Mouse (Mus musculus) induced T-regulatory cell, adult 2 months (primary cell): Measurements from ENCODE around the gene Ly6g5b.

Source experiments
- DNase-seq: peaks from one replicate; pipeline ENCODE4 v3.0.0-alpha.2; 2012; ENCODE audit warnings: low read depth

The Ly6g5b gene

GRCm38 (mm10) chr17:35105740-35106389 is 9.4 kb downstream of the Ly6g5b start:
- peak; percentile 55 for DNase-seq

DNA sequence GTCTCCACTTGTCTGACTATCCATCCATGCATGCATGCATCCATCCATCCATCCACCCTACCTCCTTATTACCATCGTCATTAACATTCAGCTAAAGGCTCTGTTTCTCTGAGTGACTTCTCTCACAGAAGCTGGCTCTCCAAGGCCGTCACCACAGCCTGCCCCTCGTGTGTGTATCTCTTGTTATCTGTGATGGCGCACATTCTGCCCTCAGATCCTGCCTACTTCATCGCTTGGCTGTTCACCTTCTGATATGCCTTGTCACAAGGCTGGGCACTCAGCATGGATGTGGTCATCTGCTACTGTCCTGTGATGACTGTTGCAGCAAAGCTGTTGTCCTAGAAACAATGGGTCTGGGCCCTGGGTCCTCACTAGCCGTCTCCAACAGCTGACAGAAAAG is 10.5 kb downstream of the Ly6g5b start:
- no peak for DNase-seq

GRCm38 (mm10) chr17:35104079-35104478 is 11.1 kb downstream of the Ly6g5b start:
- no peak for DNase-seq

- no peak for DNase-seq
Observed at GRCm38 (mm10) chr17:35103221-35103690, 12.0 kb downstream of the Ly6g5b start.

DNA sequence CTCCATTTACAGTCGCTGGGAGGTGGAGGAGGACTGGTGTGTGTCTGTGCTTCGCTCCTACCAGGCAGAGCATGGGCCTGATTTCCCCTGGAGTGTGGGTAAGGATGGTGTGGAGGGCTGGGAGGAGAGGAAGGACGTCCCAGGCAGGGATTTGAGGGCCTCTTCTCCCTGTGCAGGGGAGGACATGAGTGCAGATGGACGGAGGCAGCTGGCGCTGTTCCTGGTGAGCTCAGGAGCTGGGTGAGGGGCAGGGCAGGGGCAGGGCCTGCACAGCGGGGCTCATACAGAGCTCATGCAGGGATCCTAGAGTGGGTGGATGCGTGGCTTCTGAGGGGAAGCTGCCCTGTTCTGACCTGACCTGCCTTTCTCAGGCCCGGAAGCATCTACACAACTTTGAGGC is 12.9 kb downstream of the Ly6g5b start:
- DNase-seq, result no peak

GRCm38 (mm10) chr17:35101161-35101560 is 14.1 kb downstream of the Ly6g5b start:
- no peak for DNase-seq

- no peak for DNase-seq
Observed at GRCm38 (mm10) chr17:35100196-35100765, 14.9 kb downstream of the Ly6g5b start.

DNA sequence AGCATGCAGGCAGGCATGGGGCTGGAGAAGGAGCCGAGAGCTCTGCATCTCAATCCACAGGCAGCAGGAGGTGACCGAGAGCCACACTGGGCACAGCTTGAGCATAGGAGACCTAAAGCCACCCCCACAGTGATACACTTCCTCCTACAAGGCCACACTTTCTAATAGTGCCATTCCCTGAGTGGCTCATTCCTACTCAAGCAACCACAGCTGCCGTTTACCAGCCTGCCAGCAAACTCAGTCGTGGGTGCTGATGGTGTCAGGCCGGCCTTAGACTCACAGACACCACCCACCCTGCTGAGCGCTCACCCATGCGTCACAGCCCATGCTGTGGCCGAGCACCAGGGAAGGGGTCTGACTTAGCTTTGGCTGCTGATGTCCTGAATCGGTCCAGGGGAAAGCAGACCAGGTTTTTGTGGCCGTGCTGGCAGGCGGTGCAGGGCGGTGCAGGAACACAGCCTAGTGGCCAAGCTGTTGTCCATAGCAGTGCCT is 18.0 kb downstream of the Ly6g5b start:
- DNase-seq, result no peak

GRCm38 (mm10) chr17:35096597-35096996 is 18.6 kb downstream of the Ly6g5b start:
- no peak for DNase-seq

- DNase-seq, result no peak
Observed at GRCm38 (mm10) chr17:35094475-35095365, 20.5 kb downstream of the Ly6g5b start.

GRCm38 (mm10) chr17:35092403-35093198 is 22.6 kb downstream of the Ly6g5b start:
- DNase-seq, result no peak

DNA sequence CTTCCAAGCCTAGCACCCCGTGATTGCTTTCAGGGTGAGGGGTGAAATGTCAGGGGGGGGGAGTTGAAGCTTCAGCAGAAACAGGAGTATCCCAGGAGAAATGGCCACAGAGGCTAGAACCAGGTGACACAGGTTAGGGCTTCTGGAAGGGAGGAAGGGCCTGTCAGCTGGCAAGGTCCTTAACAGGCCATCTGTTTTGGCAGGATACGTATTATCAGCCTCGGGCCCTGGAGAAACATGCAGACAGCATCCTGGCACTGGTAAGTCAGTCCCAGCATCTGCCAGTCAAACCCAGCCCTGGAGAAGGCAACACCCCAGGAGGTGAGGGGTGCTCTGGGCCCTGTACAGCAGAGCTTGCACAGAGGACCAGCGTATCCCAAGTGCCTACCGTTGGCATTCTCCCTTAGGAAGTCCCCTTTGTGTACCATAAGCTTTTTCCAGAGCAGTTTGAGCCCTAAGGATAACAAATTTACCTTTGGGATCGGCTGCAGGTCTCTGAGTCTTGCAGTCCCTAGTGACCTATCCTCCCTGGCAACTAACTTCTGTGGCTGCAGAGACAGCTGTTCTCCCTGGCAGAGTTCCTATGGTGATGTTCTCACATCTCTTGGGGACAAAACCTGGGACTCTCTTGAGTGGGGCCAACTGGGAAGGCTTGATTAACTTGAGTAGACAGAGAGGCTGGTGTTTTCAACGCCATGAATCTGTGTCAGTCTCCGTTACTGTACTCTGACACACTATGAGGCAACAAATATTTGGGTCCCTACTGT is 24.9 kb downstream of the Ly6g5b start:
- DNase-seq, result no peak

GRCm38 (mm10) chr17:35088825-35089644 is 26.2 kb downstream of the Ly6g5b start, which contains the start of gene Abhd16a:
Gene Abhd16a (plus strand): TSS chr17:35089263.
- peak; percentile 96 for DNase-seq

GRCm38 (mm10) chr17:35088151-35088550 is 27.1 kb downstream of the Ly6g5b start:
- DNase-seq, result peak; percentile 47

GRCm38 (mm10) chr17:35085208-35085865 is 29.9 kb downstream of the Ly6g5b start, which contains the start of gene Ly6g6f:
Gene Ly6g6f (minus strand): TSS chr17:35085610.
- DNase-seq, result no peak

DNA sequence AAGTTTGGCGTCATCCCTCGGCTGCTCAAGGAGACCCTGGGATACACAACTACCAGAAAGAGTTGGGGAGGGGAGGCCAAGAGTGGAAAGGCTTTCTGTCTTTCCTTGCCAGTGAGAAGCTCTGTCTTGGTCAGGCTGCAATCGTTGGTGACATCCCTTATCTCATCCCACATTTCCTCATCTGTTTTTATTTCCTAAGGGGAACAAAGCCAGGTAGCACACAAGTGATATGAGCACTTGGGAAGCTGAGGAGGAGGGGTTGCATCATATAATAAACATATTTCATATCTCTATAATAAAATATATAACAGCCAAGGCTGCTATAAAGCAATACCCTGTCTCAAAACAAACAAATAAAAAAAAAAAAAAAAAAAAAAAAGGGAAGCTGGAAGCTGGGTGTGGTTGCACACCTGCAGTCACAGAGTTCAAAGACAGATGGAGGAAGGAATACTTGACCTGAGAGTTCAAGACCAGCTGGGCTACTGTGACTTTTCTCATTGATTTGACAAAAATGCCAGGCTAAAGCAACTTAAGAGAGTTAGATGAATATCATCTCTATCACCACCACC is 31.2 kb downstream of the Ly6g5b start:
- no peak for DNase-seq

- no peak for DNase-seq
Observed at GRCm38 (mm10) chr17:35082841-35083576, 32.2 kb downstream of the Ly6g5b start.

DNA sequence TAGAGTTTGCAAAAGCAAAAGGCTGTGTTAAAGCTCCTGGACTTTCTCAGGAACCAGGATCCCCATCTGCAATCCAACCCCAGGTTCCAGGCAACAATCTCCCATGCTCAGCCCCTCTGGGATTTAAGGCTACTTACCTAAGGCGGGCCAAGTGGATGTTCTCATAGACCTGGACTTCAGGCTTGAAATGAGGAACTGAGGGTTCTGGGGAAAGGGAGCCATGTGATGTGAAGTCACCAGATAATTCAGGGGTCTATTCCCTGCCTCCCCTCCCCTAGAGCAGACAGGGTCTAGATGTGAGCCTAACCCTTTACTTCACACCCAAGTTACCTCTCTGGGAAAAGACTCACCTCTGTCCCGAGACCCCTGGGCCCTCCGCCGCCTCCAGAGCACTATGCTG is 34.5 kb downstream of the Ly6g5b start:
- no peak for DNase-seq
